Mouse (Mus musculus) large intestine, adult 2 months (tissue): ENCODE results near the gene Zmynd8. TPM values are rescaled to one million over a fixed set of nuclear protein-coding genes. Genes with fewer than 3 reads are reported as not detected.

ENCODE experiments used
- DNase-seq: peaks from one replicate; pipeline ENCODE4 v3.0.0-alpha.2; 2012; ENCODE audit warnings: low read depth, low spot score
- WGBS: fragments of 180-500 bp; shearing (Covaris S2); methylation state at CpG from one replicate; pipeline ENCODE4 v1.1.7; 2018; 5-methylcytosine and 5-hydroxymethylcytosine counted together
- polyA plus RNA-seq: library from polyadenylated mRNA; depleted of rRNA; stranded (reverse); fragments of >200 nt; gene quantifications from 2 replicates; pipeline ENCODE4 v1.2.3, GENCODE M21; 2012

Zmynd8 gene
- polyA plus RNA-seq, 1 experiment: 13.4 TPM

DNA sequence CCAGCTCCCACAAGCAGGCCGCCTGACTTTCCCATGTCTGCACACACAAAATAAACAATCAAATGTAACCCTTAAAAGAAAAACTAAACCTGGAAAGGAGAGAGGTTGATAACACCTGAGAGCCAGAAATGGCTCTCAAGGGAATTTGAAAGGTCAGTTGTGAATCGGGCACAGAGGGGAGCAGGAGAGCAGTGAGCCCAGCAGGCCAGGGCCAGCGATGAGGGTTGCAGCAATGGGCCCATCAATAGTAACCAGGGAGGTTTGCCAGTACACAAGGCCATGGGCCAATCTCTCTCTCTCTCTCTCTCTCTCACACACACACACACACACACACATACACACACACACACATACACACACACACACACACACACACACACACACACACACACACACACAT is 34.0 kb downstream of the Zmynd8 start:
- 59% methylated on average over 3 of the region's 3 CpGs for WGBS
- DNase-seq: no peak

DNA sequence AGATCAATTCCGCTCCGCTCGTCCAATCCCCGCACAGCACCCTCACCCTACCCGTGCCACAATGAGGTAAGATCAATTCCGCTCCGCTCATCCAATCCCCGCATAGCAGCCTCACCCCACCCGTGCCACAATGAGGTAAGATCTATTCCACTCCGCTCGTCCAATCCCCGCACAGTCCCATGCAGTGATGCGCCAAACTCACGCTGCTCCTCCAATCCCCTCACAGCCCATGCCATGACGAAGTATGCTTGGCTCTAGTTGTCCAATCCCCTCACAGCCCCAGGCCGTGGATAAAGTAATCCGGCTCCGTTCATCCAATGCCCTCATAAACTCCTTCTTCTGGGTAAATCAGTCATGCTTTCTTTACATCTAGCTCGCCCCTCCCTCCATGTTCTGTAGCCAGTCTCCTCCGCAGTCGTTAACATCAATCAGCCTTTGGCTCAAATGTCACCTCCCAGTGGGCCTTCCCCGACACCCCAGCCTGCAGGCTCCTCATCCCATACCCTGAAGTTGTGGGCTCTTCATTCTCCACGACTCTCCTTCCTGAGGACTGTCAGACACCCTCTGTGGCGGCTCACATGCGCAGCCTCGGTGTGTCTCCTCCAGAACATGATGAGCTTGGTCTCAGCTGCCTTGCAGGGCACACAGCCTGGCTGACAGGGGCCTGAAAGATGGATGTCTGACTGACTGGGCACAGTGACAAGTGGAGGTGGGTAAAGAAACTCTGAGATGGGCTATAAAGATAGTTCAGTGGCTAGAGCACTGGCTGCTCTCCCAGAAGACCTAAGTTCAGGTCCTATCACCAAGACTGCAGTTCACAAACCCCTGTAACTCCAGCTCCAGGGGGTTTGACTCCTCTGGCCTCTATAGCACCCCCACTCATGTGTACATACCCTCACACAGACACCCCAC is 36.9 kb downstream of the Zmynd8 start:
- no peak for DNase-seq
- 89% methylated on average over 26 of the region's 26 CpGs for WGBS

DNA sequence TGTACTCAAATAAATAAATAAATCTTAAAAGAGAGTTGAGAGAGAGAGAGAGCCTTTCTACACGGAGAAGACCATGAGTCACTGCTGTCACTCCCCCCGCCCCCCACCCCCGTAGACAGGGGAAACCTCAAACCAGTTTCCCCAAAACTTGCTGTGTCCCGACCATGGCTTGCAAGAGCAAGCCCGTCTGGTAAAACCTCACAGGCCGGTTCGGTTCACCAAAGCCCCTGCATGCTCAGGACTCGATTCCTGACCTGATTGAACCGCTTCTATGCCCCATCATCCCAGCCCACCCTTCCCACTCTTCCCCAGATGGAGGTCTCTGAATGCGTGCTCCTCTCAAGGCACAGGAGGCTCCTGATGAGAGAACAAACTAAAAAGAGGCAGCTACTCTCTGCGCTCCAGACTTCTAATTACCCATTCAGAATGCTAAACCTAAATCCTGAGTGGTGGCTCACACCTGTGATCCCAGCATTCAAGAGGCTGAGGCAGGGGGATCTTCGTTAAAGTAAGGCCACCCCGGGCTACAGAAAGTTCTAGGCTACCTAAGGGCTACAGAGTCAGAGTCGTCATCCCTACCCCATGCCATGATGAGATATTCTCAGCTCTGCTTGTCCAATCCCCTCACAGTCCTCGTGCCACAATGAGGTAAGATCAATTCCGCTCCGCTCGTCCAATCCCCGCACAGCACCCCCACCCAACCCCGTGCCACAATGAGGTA is 37.7 kb downstream of the Zmynd8 start:
- DNase-seq: no peak

DNA sequence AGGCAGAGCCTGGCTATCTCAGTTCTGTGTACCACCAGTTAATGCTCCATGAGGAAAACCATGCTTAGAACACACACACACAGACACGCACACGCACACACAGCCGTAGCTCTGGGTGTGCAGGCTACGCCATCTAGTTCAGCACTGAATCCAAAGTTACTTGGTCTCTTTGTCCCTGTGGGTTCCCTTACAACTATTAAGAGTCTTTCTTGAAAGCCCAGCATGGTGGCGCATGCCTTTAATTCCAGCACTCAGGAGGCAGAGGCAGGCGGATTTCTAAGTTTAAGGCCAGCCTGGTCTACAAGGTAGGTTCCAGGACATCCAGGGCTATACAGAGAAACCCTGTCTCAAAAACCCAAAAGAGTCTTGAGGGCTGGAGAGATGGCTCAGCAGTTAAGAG is 38.4 kb downstream of the Zmynd8 start:
- no peak for DNase-seq
- 96% methylated on average over 6 of the region's 6 CpGs for WGBS

More for the DNA sequence above, 37.7 kb downstream of the Zmynd8 start:
- 87% methylated on average over 20 of the region's 20 CpGs for WGBS

DNA sequence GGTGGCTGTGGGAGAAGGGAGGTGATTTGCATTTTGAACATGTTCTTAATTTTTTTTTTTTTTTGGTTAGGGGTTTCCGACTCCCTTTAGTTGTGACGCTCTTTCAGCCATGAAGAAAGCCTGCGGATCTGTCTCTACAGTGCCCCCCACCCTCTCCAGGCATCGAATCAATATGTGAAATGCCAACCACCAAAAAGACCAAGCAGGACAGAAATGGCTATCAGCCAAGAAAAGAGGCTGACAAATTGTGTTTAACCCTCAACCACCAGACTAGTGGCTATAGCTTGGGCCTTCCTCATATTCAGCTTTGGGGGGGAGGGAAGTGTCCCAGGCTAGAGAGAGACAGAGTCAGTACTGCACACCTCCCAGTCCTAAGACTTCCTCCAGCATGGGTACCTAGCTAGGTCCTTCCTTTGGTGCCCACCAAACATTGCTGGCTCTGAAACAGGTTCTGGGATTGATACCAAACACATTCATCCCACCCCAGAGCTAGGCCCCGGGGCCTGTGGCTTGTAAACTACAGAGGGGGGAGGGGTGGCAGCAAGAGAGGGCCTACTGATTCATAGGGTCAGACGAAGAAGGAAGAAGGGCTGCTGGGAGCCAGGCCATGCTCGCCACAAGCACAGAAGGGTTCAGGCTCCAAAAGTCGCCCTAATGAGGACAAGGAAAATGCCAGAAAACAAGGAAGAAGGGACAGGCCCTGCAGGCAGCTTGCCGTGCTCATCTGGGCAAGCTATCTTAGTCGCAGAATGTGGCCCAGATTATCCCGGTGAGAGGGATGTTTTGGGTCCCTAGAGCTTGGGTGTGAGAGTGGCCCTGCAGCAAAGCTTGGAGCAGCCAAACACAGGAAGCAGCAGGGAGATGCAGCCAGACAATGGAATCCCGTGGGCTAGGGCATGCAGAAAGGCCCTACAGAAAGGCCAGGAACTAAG is 40.1 kb downstream of the Zmynd8 start:
- no peak for DNase-seq
- 16% methylated on average over 12 of the region's 12 CpGs for WGBS

DNA sequence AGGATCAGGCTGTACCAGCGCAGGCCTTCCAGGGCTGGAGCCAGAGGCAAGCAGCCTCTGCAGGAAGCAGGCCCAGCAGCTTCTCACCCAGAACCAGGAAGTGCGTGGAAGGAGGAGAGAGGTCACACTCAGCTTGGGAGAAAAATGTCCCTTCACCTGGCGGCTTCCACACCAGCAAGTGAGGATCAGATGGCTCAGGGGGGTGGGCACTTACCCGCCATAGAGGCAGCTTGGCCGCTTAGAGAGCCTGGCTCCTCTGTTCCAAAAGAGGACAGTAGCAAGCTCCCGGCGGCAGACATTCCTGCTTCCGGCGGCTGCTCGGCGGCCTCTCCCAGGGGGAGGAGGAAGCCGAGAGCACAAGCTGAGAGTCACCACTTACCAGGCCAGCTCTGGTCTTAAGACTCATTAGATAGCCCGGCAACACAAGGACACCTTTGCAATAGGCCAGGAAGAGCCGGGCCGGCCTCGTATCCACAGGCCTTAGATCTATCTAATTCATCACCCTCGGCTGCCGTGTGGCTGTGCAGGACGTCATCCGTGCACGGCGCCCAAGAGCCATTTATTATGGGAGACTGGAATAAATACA is 40.9 kb downstream of the Zmynd8 start:
- DNase-seq: no peak
- 4% methylated on average over 22 of the region's 22 CpGs for WGBS

DNA sequence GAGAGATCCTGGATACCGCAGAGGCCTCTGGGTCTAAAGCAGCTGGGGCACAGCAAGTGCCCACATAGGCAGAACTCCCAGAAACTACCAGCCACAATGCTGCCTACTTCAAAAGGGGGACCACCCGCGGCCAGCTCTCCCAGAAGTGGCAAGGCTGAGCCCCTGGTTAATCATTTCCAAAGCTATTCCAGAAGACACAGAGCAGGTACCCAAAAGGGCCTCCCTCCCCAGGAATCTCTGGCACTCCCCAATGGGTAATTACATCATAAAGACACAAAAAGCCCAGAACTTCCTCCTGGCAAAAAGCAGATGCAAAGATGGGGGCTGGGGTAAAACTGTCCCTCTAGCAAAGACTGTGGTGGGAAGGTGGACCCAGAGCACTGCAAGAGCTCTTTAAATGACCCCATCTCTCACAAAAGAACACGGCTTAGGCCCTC is 41.4 kb downstream of the Zmynd8 start:
- WGBS: 17% methylated on average over 4 of the region's 4 CpGs
- no peak for DNase-seq

DNA sequence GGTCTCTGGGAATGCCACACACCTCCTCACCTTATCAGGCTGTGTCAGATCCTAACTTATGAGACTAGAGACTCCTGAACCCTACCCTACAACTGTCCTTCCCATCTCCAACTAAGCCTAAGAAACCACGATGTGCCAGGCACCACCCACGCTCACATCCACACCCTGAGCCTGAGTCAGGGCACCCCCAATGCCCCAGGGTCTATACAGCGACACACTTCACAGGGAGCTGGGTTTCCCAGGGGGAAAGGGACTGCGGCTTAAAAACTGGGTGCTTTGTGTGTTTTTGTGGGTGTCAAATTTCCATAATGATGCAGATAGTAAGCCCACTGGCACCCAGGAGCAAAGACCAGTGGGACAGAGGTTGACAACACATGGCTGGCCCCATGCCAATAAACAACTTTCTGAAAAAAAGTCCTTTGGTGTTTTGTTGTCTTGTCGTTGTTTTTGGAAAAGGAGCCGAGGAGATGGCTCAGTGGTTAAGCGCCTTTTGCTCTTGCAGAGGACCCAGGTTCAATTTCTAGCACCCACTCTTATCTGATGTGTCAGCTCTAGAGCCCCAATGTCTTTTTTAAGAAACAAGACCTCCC is 42.1 kb downstream of the Zmynd8 start:
- no peak for DNase-seq

DNA sequence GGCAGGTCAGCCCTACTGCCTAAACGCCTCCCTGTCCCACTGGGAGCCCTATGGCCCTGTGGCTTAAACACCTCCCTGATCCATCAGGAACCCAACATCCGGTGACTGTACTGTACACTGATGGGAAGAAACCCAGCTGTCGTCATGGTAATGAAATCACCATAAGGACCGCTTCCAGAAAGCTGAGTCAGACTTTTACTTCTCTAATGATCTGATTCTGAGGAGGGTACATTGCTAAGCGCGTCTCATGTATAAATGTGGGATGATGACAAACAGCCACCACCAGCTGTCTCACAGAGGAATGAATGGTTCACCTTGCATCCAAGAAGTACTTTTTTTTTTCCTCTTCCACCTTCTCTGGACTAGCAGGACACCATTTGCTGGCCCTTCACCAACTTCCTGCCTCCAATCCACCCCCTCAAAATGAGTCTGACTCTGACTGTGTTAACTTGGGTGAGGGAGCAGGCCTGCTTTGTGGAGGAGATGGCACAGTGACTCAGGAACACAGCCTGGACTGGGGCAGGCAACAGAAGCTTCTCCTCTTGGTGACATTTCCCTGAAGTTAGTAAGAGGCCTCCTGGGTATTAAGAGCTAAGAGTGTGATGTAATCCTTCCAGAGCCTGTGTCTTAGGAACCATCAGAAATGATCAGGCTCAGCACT is 43.0 kb downstream of the Zmynd8 start:
- WGBS: 40% methylated on average over 6 of the region's 6 CpGs
- DNase-seq: no peak

More for the DNA sequence above, 42.1 kb downstream of the Zmynd8 start:
- 39% methylated on average over 7 of the region's 7 CpGs for WGBS

DNA sequence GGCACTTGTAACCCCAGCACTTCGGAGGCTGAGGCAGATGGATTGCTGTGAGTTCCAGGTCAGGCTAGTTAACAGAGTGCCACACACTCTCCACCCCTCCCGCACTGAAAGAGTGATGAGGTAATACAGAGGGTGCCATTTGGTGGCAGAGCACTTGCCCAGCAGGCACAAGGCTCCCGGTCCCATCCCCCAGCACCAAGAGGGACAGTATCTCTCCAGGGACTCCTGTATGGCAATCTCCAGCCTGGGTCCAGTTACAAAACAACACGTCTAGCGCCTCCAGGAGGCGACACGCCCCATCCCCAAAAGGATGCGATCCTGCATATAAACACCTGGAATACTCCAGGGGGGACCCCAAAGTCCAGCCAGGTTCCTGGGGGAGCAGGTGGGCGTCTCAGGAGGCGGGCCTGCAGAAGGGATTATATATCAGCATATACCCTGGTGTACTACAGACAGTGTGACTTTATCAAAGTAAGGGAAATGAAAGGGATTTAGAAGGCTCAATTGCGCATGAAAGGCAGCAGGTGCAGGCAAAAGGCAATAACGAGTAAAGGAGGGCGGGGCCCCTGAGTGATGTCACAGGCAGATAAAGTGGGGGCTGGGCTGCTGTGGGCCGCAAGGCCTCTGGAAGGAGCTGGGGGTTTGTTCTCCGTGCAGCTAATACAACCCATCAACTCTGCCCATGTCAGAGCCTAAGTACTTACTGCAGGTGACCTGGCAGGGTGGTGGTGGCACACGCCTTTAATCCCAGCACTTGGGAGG is 44.4 kb downstream of the Zmynd8 start:
- DNase-seq: no peak
- WGBS: 28% methylated on average over 16 of the region's 16 CpGs

DNA sequence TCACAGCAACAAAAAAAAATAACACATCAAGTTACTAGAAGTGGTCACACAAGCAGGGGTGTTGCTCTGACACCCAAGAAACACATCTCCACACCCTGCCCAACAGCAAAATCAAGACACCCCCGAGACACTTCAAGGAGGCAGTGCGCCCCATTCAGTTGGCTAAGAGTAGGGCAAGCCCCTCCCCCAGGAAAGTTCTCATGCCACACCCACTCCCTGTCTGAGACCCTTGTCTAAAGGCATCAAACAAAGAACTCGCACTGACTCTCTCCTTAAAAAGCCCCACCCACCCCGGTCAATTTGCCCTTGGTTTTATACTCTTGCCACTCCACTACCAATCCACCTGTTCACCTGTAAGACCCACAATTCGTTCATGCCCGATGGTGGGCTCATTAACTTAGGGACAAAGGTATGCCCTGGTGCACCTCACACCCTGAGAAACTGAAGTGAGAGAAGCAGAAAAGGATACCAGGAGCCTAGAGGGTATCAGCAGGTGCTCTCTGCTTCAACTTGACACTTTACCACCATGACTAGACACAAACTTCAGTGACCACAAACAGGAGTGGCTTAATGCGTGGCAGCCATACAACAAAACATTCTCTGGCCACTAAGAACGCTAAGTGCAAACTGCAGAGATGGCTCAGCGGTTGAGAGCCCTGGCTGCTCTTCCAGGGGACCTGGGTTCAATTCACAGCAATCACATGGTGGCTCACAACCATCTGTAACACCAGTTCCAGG is 45.8 kb downstream of the Zmynd8 start:
- 63% methylated on average over 9 of the region's 9 CpGs for WGBS

DNA sequence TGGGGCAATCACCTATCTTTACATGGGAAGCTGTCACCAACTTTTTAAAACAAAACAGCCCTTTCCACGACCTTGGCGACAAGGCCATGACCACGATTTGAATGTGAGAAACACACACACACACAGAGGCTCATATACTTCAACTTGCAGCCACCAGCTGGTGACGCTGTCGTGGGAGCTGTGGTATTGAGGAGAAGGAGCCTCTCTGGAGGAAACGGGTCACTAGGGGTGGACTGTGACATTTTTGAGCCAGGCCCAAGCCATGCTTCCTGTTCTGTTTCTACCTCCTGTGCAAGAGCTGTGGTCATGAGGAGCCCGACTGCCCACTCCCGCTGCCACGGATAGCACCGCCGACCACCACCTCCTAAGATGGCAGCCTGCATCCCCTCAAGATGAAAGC is 46.4 kb downstream of the Zmynd8 start:
- DNase-seq: no peak
- WGBS: 70% methylated on average over 11 of the region's 11 CpGs

More for the DNA sequence above, 45.8 kb downstream of the Zmynd8 start:
- no peak for DNase-seq

DNA sequence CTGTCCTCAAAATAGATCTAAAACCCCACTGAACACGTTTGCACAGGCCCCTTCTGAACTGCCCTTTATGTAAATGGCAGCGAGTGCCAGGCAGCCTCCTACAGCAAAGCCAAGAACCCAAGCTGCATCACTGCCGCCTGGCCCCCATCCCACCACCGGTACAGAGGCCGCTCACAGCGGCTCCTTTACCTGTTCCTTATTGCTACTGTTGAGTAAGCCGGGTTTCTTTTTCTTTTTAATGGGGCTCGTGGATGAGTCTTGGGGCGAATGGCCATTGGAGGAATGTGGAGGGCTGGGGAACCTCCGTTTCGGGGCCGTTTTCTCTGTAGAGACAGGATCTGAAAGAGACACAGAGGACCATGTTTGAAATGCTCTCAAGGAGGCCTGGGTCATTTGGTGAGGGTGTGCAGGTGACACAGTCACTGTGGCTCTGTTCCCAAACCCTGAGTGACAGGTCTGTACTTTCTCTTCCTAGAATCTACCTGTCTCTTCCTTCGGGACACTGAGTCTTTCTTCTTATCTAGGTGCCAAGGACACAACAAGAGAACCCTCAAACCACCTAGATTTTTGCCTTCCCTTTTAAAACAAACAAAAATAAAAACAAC is 46.9 kb downstream of the Zmynd8 start:
- 76% methylated on average over 13 of the region's 13 CpGs for WGBS
- no peak for DNase-seq

DNA sequence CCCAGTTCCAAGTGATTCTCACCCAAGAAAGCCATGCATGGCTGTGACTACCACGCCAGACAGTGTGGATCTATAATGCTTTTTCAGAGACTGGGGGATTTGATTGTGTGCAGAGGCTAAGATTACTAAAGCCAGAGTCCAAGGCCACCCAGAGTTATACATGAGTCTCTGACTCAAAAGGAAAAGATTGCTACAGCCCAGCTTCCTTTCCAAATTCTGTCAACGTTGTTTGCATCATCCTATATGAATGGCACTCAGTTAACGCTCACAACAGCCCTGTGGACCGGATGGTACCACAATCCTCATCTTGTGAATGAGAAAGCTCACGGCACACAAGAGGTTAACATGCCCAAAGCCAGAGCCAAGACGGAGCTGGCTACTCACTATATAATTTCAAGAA is 48.0 kb downstream of the Zmynd8 start:
- no peak for DNase-seq
- WGBS: 70% methylated on average over 6 of the region's 6 CpGs

DNA sequence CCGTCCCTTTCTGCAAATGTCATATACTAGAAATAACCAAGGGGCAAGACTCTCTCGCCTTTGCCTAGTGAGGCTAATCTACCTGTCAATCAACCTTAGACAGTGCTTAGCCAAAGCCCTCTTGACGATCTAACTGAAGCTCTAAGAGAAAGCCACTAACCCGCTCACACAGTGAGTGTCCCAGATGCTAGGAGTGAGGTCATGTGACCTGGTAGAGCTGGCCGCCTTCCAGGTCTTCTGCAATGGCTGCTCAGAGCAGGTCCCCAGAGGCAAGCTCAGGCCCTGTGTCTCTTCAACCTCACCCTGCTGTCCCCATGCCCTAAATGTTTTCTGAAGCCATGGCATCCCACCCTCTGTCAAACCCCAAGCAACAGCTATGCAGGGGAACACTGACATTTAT is 49.7 kb downstream of the Zmynd8 start:
- DNase-seq: no peak
- 61% methylated on average over 5 of the region's 5 CpGs for WGBS

DNA sequence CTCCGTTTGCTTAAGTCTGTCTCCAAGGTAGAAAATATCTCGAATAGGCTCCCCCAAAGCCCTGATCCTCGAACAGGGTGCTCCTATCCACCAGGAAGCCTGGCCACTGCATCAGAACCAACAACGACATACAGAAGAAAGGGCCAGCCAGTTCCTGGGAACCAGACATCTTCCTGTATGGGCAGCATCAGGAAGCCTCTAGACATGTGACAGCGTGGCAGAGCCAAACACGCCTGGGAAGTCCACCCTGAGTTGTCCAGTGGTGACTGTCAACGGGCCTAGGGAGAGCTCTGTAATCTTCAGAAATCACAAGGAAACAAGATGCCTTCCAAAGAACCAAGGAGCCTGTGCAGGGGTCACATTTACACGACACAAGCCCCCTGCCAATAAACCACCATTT is 52.0 kb downstream of the Zmynd8 start:
- WGBS: 79% methylated on average over 8 of the region's 8 CpGs
- no peak for DNase-seq

DNA sequence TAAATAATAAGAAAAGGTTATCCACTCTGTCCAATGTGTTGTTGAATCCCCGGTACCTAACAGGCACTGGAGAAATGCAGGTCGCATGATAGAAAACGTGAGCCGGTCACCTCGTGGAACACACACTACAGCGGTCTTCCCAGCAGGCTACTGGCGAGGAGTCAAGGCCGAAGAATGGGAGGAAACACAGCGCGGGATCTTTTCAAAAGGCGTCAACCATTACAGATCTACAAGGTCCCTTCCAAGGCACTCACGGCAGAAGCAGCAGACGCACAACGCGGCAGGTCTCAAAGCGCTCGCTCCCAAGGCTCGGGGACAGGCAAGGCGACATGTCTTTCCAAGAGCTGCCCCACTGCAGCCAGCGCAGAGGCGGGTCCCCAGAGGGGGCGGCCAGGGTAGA is 53.3 kb downstream of the Zmynd8 start:
- DNase-seq: no peak
- 89% methylated on average over 22 of the region's 22 CpGs for WGBS
